Mouse (Mus musculus) monocyte, adult 59 days (primary cell): Measurements from ENCODE around the gene Gtsf2. TPM values are rescaled to one million over a fixed set of nuclear protein-coding genes. Genes with fewer than 3 reads are reported as not detected.

Source experiments
- total RNA-seq, 2 experiments: library from RNA; stranded (reverse); gene quantifications; one replicate each; pipeline ENCODE4 v1.2.4; 2023

Gtsf2 gene
- total RNA-seq, result not detected

DNA sequence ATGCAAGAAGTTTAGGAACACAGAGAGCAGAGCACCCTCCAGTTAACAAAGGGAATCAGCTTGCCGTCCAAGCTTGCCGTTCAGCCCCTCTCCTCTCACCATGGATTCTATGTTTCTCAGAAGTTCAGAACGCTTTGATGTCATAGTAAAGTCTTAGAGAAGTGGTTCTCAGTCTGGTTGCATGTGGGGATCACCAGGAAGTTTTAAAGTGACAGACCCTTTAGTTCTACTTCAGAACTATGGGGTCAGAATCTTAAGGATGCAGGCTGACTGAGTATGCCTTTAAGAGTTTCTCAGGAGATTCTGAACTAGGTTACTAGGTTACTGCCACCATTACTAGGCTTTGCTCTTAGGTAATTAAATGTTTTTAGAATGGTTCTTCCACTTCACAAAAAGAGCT lies at the start of gene Gtsf2:
TSS of gene Gtsf2 (minus strand) at position 101 of the 400 bp plus-strand sequence.

DNA sequence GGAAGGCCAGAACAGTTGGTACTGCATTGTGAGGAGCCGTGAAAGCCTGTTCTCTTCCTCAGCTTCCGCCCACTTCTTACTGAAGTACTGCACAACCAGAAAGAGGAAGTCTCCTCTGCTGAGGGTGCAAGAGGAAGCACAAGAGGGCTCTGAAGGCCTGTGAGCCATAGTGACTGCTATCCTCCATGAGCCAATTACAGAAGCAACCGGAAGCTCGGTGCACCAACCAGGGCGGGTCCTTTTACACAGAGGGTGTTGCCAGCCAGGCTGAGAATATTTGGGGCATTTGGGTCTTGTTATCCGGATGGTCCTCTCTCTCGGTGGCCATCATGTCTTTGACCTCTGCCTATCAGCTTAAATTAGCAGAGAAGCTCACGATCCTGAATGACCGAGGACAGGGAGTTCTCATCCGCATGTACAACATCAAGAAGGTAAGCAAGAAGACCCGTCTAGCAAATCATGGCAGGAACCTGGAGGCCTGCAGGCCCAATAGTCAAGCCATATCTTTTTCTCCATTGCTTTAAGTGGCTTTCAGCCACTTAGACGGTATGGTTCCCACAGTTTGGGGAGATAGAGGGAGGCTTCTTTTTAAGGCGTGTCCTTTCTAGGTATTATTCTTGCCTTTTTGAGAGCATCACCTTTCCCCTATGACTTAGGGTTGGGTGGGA lies 5.4 kb upstream of the Gtsf2 start, which contains the start of gene Nckap1l:
TSS of gene Nckap1l (plus strand) at position 244 of the 668 bp plus-strand sequence.

GRCm38 (mm10) chr15:103430241-103430640 lies 18.0 kb downstream of the Gtsf2 start, which contains the start of gene Gtsf1:
TSS of gene Gtsf1 (minus strand) at chr15:103430470.

Other genes starting within 250 kb of the Gtsf2 start
- gene Cbx5, start 208.7 kb downstream of the Gtsf2 start, total RNA-seq, result 10 to 100 TPM in 1 of 2 experiments, 1 to 10 TPM in 1; 9.1 to 13.8 TPM
- gene Hnrnpa1, start 208.0 kb downstream of the Gtsf2 start, total RNA-seq, result 100 to 1,000 TPM; 297 to 355 TPM
- 100 to 1,000 TPM; 104 to 107 TPM for gene Nfe2, start 190.1 kb downstream of the Gtsf2 start, total RNA-seq
- 100 to 1,000 TPM; 107 to 123 TPM for gene Copz1, start 175.8 kb downstream of the Gtsf2 start, total RNA-seq
- gene Gpr84, start 137.9 kb downstream of the Gtsf2 start, total RNA-seq, result 1 to 10 TPM; 1.3 to 2.1 TPM
- gene Zfp385a, start 108.4 kb downstream of the Gtsf2 start, total RNA-seq, result 100 to 1,000 TPM; 119 to 145 TPM
- 10 to 100 TPM; 78.4 to 84.2 TPM for gene Itga5, start 81.7 kb downstream of the Gtsf2 start, total RNA-seq
- under 1 TPM in 1 of 2 experiments, not detected in 1; 0.82 TPM for gene Gtsf1, start 18.0 kb downstream of the Gtsf2 start, total RNA-seq
- gene Nckap1l, start 5.3 kb upstream of the Gtsf2 start, total RNA-seq, result 100 to 1,000 TPM; 366 to 377 TPM
- 10 to 100 TPM; 57.6 to 73.3 TPM for gene Pde1b, start 54.6 kb upstream of the Gtsf2 start, total RNA-seq
- not detected for gene Ppp1r1a, start 89.5 kb upstream of the Gtsf2 start, total RNA-seq
- gene Glycam1, start 116.6 kb upstream of the Gtsf2 start, total RNA-seq, result not detected